Mouse (Mus musculus) cerebellum, adult 2 months (tissue): ENCODE results near the gene Heatr1. TPM values are rescaled to one million over a fixed set of nuclear protein-coding genes. Genes with fewer than 3 reads are reported as not detected.

Experiments
- DNase-seq, 2 experiments: peaks; one replicate each; pipeline ENCODE4 v3.0.0; 2021
- H3K27ac ChIP-seq: fragments of 200-500 bp; 2 replicates; pipeline ENCODE4 v1.5.1; 2012; ENCODE audit warnings: low read length, control low read depth, inconsistent platforms; ENCODE audit not compliant: insufficient read depth
- H3K27me3 ChIP-seq: fragments of 200-500 bp; 2 replicates; pipeline ENCODE4 v1.6.1; 2012; ENCODE audit warnings: inconsistent platforms, mild to moderate bottlenecking, low read length, moderate library complexity; ENCODE audit not compliant: control insufficient read depth, insufficient read depth
- H3K4me1 ChIP-seq: fragments of 200-500 bp; 2 replicates; pipeline ENCODE4 v1.6.1; 2011; ENCODE audit warnings: low read length; ENCODE audit not compliant: control insufficient read depth, insufficient read depth
- H3K4me3 ChIP-seq: fragments of 200-500 bp; replicated peaks from 2 replicates; pipeline ENCODE3; 2011; ENCODE audit warnings: mild to moderate bottlenecking, low read depth, low read length, control low read depth; ENCODE audit not compliant: insufficient read depth
- CTCF ChIP-seq: fragments of 200-500 bp; IDR thresholded peaks from 2 replicates; pipeline ENCODE4 v1.5.1; 2011; ENCODE audit warnings: low read depth, mild to moderate bottlenecking, control low read depth, low read length, moderate library complexity, borderline replicate concordance; ENCODE audit not compliant: insufficient read depth
- POLR2A ChIP-seq: fragments of 200-500 bp; IDR thresholded peaks from 2 replicates; pipeline ENCODE4 v1.6.1; 2011; ENCODE audit warnings: low read length, control low read depth, borderline replicate concordance; ENCODE audit not compliant: insufficient read depth
- WGBS: fragments of 180-500 bp; shearing (Covaris S2); methylation state at CpG from one replicate; pipeline ENCODE4 v1.1.7; 2018; 5-methylcytosine and 5-hydroxymethylcytosine counted together
- polyA plus RNA-seq: library from polyadenylated mRNA; depleted of rRNA; stranded (reverse); fragments of >200 nt; gene quantifications from 2 replicates; pipeline ENCODE4 v1.2.3, GENCODE M21; 2012

Gene Heatr1
- polyA plus RNA-seq, 1 experiment: 19.2 TPM

GRCm38 (mm10) chr13:12369930-12370329 lies 24.9 kb upstream of the Heatr1 start:
- Histone ChIP-seq H3K4me1 (no peaks in the 10 kb centered on the region), H3K27me3 (no peaks in the 10 kb centered on the region), H3K27ac (no peak overlapping the region), H3K4me3 (no peak overlapping the region)
- WGBS: 58% methylated on average over 11 of the region's 11 CpGs
- no peak for TF ChIP-seq POLR2A
- TF ChIP-seq CTCF: no peak
- no peak for DNase-seq

- H3K4me1 ChIP-seq: no peaks in the 10 kb centered on the region
- no peaks in the 10 kb centered on the region for H3K27me3 ChIP-seq
- WGBS: 86% methylated on average over 3 of the region's 3 CpGs
- H3K4me3 ChIP-seq: no peak overlapping the region
- no peak for TF ChIP-seq CTCF
- TF ChIP-seq POLR2A: no peak
- no peak overlapping the region for H3K27ac ChIP-seq
- DNase-seq: no peak
Observed at GRCm38 (mm10) chr13:12372755-12373154, 22.1 kb upstream of the Heatr1 start.

- DNase-seq: no peak
- Histone ChIP-seq H3K4me3 (no peak overlapping the region), H3K4me1 (no peaks in the 10 kb centered on the region), H3K27ac (no peak overlapping the region), H3K27me3 (no peaks in the 10 kb centered on the region)
- 21% methylated on average over 1 of the region's 1 CpGs for WGBS
- TF ChIP-seq CTCF: no peak
- TF ChIP-seq POLR2A: no peak
Observed at GRCm38 (mm10) chr13:12376778-12377177, 18.0 kb upstream of the Heatr1 start.

GRCm38 (mm10) chr13:12384796-12385195 lies 10.0 kb upstream of the Heatr1 start:
- TF ChIP-seq CTCF: no peak
- no peak for TF ChIP-seq POLR2A

GRCm38 (mm10) chr13:12386286-12386685 lies 8.5 kb upstream of the Heatr1 start:
- no peak for TF ChIP-seq POLR2A
- peak; percentile 37; the same call in 1 of the 2 replicates for TF ChIP-seq CTCF
- Histone ChIP-seq H3K27ac (no peak overlapping the region), H3K4me3 (no peak overlapping the region), H3K4me1 (no peaks in the 10 kb centered on the region), H3K27me3 (no peaks in the 10 kb centered on the region)
- peak in 1 of 2 experiments; percentile 7 for DNase-seq

More at GRCm38 (mm10) chr13:12384796-12385195, 10.0 kb upstream of the Heatr1 start:
- H3K4me3 ChIP-seq: no peak overlapping the region
- no peaks in the 10 kb centered on the region for H3K27me3 ChIP-seq
- H3K27ac ChIP-seq: no peak overlapping the region
- no peak for DNase-seq
- no peaks in the 10 kb centered on the region for H3K4me1 ChIP-seq

- WGBS: 1% methylated on average over 23 of the region's 23 CpGs
- DNase-seq: no peak
- peak overlapping the region; percentile 93 for H3K4me3 ChIP-seq
- no peak overlapping the region for H3K27ac ChIP-seq
- TF ChIP-seq POLR2A: no peak
- no peak for TF ChIP-seq CTCF
- peaks cover 5% of the 10 kb centered on the region for H3K4me1 ChIP-seq
- H3K27me3 ChIP-seq: no peaks in the 10 kb centered on the region
Observed at GRCm38 (mm10) chr13:12395571-12395970, 744 bp downstream of the Heatr1 start.

GRCm38 (mm10) chr13:12408343-12409066 lies 13.7 kb downstream of the Heatr1 start:
- Histone ChIP-seq H3K27me3 (no peaks in the 10 kb centered on the region), H3K27ac (no peak overlapping the region), H3K4me1 (no peaks in the 10 kb centered on the region), H3K4me3 (no peak overlapping the region)
- 94% methylated on average over 9 of the region's 9 CpGs for WGBS
- TF ChIP-seq CTCF (no peak), POLR2A (no peak)
- no peak for DNase-seq

GRCm38 (mm10) chr13:12412016-12412415 lies 17.2 kb downstream of the Heatr1 start:
- Histone ChIP-seq H3K27me3 (no peaks in the 10 kb centered on the region), H3K27ac (no peak overlapping the region), H3K4me1 (no peaks in the 10 kb centered on the region), H3K4me3 (no peak overlapping the region)
- no peak for DNase-seq
- no peak for TF ChIP-seq CTCF
- TF ChIP-seq POLR2A: no peak
- WGBS: 89% methylated on average over 8 of the region's 8 CpGs

- Histone ChIP-seq H3K27ac (no peak overlapping the region), H3K4me3 (no peak overlapping the region), H3K4me1 (no peaks in the 10 kb centered on the region), H3K27me3 (no peaks in the 10 kb centered on the region)
- whole genome bisulfite sequencing: 96% methylated on average over 9 of the region's 9 CpGs
- no peak for TF ChIP-seq CTCF
- DNase-seq: no peak
Observed at GRCm38 (mm10) chr13:12420596-12420995, 25.8 kb downstream of the Heatr1 start.
